Mouse (Mus musculus) cortical plate, adult 2 months (tissue): Measurements from ENCODE around the gene Atp6ap2.

ENCODE experiments used
- CTCF ChIP-seq: fragments of 200-500 bp; IDR thresholded peaks from 2 replicates; pipeline ENCODE4 v1.5.1; 2011; ENCODE audit warnings: mild to moderate bottlenecking, control low read depth, low read length; ENCODE audit not compliant: insufficient read depth; ENCODE audit errors: extremely low read depth
- POLR2A ChIP-seq: fragments of 200-500 bp; IDR thresholded peaks from 2 replicates; pipeline ENCODE4 v1.6.1; 2011; ENCODE audit warnings: mild to moderate bottlenecking, low read length, control low read depth; ENCODE audit not compliant: insufficient read depth; ENCODE audit errors: extremely low read depth

GRCm38 (mm10) chrX:12583261-12583660 is 4.3 kb upstream of the Atp6ap2 start:
- TF ChIP-seq CTCF = no peak
- no peak for TF ChIP-seq POLR2A
